Mouse (Mus musculus) brain, embryonic 14.5 days (tissue): ENCODE results near the gene Prame. TPM values are rescaled to one million over a fixed set of nuclear protein-coding genes. Genes with fewer than 3 reads are reported as not detected.
"Not testable (repeated sequence)": the region's sequence is repeated elsewhere in the genome, so short reads cannot be mapped to it uniquely, and the experiment has no call there.

Source experiments
- DNase-seq: peaks from one replicate; pipeline ENCODE4 v3.0.0-alpha.2; 2011; ENCODE audit warnings: low read depth
- CTCF ChIP-seq: fragments of 200-500 bp; IDR thresholded peaks from 2 replicates; pipeline ENCODE4 v1.5.1; 2012; ENCODE audit warnings: inconsistent platforms, mild to moderate bottlenecking, moderate library complexity, borderline replicate concordance; ENCODE audit not compliant: insufficient read depth, insufficient read length; ENCODE audit errors: extremely low read depth
- POLR2A ChIP-seq: fragments of 200-500 bp; IDR thresholded peaks from 2 replicates; pipeline ENCODE4 v1.6.1; 2012; ENCODE audit warnings: mild to moderate bottlenecking, inconsistent platforms, borderline replicate concordance; ENCODE audit not compliant: poor library complexity, insufficient read depth, insufficient read length, severe bottlenecking; ENCODE audit errors: extremely low read depth
- polyA plus RNA-seq: library from polyadenylated mRNA; depleted of rRNA; stranded (reverse); fragments of >200 nt; gene quantifications from 2 replicates; pipeline ENCODE4 v1.2.3, GENCODE M21; 2012; rRNA removed

Prame gene
- not detected in 2 replicates for polyA plus RNA-seq

GRCm38 (mm10) chrX:135627605-135628004 is at the start of gene Prame:
Prame (minus strand) TSS chrX:135627705.
- no peak for DNase-seq
- TF ChIP-seq POLR2A: no peak
- no peak for TF ChIP-seq CTCF

DNA sequence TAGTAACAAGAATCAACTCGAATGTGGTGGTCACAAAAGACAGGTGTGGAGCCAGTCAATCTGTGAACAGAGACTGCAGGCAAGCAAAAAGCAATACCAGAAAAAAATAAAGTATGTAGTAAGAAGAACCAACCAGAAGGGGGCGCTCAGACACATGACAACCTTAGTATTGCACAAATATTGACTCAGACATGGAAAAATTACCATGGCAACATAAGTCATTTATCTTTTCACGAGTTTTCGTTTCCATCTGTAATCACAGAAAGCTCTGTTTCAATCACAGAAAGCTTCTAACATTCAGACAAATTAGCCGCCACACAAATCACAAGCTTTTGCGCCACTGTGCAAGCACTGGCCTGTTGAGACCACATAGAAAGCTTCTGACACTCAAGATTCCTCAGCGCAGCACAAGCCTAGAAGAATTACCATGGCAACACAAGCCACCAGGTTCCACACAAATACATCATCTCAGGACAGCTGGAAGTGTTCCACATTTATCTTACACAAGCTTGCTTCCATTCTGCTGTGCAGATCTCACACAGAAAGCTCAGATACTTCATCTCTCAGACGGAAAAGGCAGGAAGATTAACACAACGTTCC is 24.8 kb upstream of the Prame start:
- peak; percentile 70 for DNase-seq
- TF ChIP-seq POLR2A: no peak
- TF ChIP-seq CTCF: no peak

GRCm38 (mm10) chrX:135601298-135602029 is 26.0 kb downstream of the Prame start:
- peak; percentile 36; the same call in 1 of the 2 replicates for TF ChIP-seq CTCF
- peak; percentile 45 for DNase-seq

GRCm38 (mm10) chrX:135598677-135599076 is 28.8 kb downstream of the Prame start, which contains the start of gene Nxf7:
Nxf7 (minus strand) TSS chrX:135598777.
- TF ChIP-seq POLR2A (no peak), CTCF (no peak)
- DNase-seq: no peak

- no peak for DNase-seq
- TF ChIP-seq CTCF (no peak), POLR2A (no peak)
Observed at GRCm38 (mm10) chrX:135598096-135598495, 29.4 kb downstream of the Prame start.

- TF ChIP-seq CTCF (no peak), POLR2A (no peak)
- DNase-seq: no peak
Observed at GRCm38 (mm10) chrX:135576412-135576811, 51.1 kb downstream of the Prame start.

DNA sequence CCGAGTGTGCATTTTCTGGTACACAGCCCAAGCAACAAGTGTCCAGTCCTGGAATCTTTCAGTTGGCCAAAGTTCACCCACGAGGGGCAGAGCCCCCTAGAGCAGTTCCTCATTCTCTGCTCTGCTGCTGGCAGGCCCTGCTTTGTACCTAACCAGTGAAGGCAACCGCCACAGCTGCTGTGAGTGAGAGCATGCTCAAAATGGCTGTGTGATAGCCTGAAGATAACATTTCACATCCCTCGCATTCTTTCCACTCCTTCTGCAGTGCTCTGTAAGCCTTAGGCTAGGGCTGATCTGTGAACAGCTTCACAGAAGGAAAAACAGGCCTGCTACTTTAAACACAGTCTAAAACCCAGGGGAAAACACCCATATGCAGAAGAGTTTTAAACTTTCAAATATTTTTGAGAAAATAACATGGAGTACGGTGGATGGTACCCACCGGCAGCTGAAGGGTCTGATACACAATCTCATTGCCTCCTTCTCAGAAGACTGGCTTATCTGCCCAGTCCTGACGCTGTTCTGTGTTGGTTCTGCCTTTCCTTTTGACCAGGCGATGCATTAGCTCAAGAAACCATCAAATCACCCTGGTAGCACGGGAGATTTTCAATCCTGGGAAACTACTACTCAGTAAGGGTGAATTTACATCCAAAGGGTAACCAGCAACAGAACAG is 52.4 kb downstream of the Prame start:
- DNase-seq: not testable (repeated sequence)

GRCm38 (mm10) chrX:135574261-135574957 is 53.1 kb downstream of the Prame start:
- peak; percentile 4 for DNase-seq

GRCm38 (mm10) chrX:135569467-135569866 is 58.0 kb downstream of the Prame start:
- peak; percentile 61 for DNase-seq
- peak; percentile 63; the same call in 1 of the 2 replicates for TF ChIP-seq CTCF

DNA sequence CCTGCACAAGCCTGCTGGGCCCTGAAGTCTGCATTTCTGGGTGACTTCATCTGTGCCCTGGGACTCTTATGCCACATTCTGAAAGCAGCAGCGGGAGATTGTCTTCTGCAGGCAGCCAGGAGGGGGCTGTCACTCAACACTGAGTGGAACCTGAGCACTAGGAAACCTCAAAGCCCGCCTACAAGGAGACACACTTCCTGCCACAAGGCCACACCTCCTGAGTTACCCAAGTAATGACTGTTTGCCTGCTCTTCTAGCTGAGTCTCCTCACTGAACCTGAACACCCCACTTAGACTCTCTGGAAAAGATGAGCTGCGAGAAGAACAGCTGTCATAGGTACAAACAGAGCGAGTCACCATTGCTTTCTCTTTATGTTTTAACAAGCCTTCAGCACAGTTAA is 62.6 kb downstream of the Prame start:
- not testable (repeated sequence) for DNase-seq

Other genes starting within 250 kb of the Prame start
- gene Gm7903, start 193.9 kb downstream of the Prame start, polyA plus RNA-seq: 0.01 TPM in 1 of 2 replicates, not detected in the other
- gene AV320801, start 133.1 kb downstream of the Prame start, polyA plus RNA-seq: not detected in 2 replicates
- gene Nxf7, start 28.9 kb downstream of the Prame start, polyA plus RNA-seq: 0.15 TPM in 1 of 2 replicates, not detected in the other
- not detected in 2 replicates for gene Tcp11x2, start 66.1 kb upstream of the Prame start, polyA plus RNA-seq
- gene Tmsb15a, start 97.6 kb upstream of the Prame start, polyA plus RNA-seq: not detected in 2 replicates
- 8.2 and 8.5 TPM in 2 replicates for gene Armcx5, start 115.0 kb upstream of the Prame start, polyA plus RNA-seq
- 153 and 194 TPM in 2 replicates for gene Gprasp1, start 115.0 kb upstream of the Prame start, polyA plus RNA-seq
- 51.1 and 59.9 TPM in 2 replicates for gene Bhlhb9, start 169.9 kb upstream of the Prame start, polyA plus RNA-seq
- gene Gprasp2, start 211.3 kb upstream of the Prame start, polyA plus RNA-seq: 133 and 134 TPM in 2 replicates